Mouse (Mus musculus) adrenal gland, postnatal 36 days (tissue): ENCODE measurements around the gene Ccdc154. TPM values are rescaled to one million over a fixed set of nuclear protein-coding genes. Genes with fewer than 3 reads are reported as not detected.
"Not testable (repeated sequence)": the region's sequence is repeated elsewhere in the genome, so short reads cannot be mapped to it uniquely, and the experiment has no call there.

ENCODE experiments used
- DNase-seq, 2 experiments: peaks; one replicate each; pipeline ENCODE4 v3.0.0; 2021; ENCODE audit warnings: mixed read lengths in 1 of 2
- long read RNA-seq, 2 experiments: library from polyadenylated mRNA; stranded (forward); transcript quantifications; one replicate each; pipeline ENCODE4 v2.0.0; 2021; ENCODE audit warnings: borderline sequencing depth in 2 of 2
- total RNA-seq, 2 experiments: library from RNA; stranded (reverse); gene quantifications; 2 replicates each; pipeline ENCODE4 v1.2.3; 2021

The Ccdc154 gene
- total RNA-seq: not detected
- long read RNA-seq, experiment 1: 0 reads
- long read RNA-seq, experiment 2: 0 reads

- no peak for DNase-seq
These were observed at the start of gene Ccdc154 for GRCm38 (mm10) chr17:25162161-25162560. Ccdc154 (plus strand) TSS chr17:25162461.

DNA sequence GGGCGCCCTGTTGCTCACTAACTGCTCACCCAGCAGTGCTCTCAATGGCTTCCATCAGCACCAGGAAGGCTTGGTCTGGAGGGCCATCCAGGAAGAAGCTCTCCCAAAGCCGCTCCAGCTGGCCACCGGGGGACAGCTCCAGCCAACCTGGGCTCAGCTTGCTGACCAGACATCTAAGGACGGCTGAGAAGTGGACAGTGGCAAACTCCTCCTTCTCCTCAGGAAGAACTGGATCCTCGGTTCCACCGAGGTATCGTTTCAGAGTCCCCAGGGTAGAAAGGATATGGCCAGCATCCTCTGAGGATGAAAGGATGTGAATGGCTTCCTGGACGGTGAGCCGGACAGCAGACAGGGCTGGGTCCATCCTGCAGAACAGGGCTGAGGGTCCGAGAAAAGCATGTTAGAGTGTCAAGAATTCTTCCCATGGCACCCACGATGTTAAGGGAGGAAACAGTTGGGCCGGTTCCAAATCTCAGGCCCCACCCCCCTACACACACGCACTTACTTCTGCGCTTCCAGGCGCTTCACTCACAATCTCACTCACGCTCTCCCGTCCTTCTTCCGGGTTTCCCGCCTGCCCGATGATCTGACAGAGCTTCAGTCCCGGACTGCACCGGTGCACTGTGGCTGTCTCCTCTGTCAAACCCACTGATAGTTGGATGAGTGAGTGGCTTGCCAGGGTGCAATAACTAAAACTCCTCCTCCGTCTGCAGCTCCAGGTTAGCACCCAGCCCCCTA is 47.2 kb upstream of the Ccdc154 start:
- no peak for DNase-seq

- DNase-seq: peak; percentile 96 to 97
These were observed 46.4 kb upstream of the Ccdc154 start, which contains the start of gene Telo2 for GRCm38 (mm10) chr17:25115664-25116432. Telo2 (minus strand) TSS chr17:25115967.

DNA sequence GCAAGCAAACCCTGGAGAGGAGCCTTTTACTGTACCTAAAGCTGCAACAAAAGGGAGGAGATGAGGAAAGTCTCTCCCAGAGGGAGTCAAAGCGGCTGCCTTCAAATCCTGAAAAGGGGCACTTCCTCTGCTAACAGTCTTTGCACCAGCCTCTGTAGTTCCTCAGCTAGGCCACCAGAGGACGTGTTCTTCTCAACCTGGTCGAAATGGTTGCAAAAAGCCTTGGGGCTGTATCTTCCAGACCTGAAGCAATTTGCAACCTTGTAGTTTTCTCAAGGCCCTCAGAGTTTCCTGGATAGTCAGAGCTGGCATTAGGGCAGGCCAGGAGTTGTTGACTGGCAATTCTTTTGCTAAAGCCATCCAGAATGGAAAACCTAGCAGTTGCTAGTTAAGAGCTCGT is 45.0 kb upstream of the Ccdc154 start:
- DNase-seq: peak; percentile 52 to 66

- DNase-seq: no peak
These were observed 41.9 kb upstream of the Ccdc154 start, which contains the start of gene Ptx4 for GRCm38 (mm10) chr17:25120406-25120805. Ptx4 (plus strand) TSS chr17:25120760.

GRCm38 (mm10) chr17:25123979-25124378 is 38.3 kb upstream of the Ccdc154 start:
- DNase-seq: peak in 1 of 2 experiments; percentile 16

DNA sequence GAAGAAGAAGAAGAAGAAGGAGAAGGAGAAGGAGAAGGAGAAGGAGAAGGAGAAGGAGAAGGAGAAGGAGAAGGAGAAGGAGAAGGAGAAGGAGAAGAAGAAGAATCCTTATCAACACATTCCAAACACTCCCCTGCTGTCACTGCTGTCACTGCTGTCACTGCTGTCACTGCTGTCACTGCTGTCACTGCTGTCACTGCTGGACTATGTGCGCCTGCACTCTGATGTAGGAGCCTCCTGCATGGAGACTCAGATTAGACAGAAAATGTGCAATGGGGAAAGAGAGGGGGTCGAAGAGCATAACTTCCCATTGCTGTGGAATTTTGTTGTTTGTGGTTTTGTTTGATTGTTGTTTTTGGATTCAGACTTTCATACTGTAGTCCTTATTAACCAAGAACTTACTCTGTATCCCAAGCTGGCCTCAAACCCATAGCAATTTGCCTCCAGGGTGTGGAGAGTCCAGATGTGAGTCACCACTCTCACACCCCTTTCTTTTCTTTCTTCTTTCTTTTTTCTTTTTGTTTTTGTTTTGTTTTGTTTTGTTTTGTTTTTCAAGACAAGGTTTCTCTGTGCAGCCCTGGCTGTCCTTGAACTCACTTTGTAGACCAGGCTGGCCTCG is 36.7 kb upstream of the Ccdc154 start:
- DNase-seq: not testable (repeated sequence)

GRCm38 (mm10) chr17:25127079-25127478 is 35.2 kb upstream of the Ccdc154 start:
- peak; percentile 61 to 65 for DNase-seq

GRCm38 (mm10) chr17:25127681-25128080 is 34.6 kb upstream of the Ccdc154 start:
- peak in 1 of 2 experiments; percentile 23 for DNase-seq

- DNase-seq: no peak
These were observed 32.2 kb upstream of the Ccdc154 start for GRCm38 (mm10) chr17:25130060-25130459.

GRCm38 (mm10) chr17:25133275-25133698 is 29.0 kb upstream of the Ccdc154 start, which contains the start of gene Clcn7:
Clcn7 (plus strand) TSS chr17:25133391.
- peak; percentile 95 for DNase-seq

DNA sequence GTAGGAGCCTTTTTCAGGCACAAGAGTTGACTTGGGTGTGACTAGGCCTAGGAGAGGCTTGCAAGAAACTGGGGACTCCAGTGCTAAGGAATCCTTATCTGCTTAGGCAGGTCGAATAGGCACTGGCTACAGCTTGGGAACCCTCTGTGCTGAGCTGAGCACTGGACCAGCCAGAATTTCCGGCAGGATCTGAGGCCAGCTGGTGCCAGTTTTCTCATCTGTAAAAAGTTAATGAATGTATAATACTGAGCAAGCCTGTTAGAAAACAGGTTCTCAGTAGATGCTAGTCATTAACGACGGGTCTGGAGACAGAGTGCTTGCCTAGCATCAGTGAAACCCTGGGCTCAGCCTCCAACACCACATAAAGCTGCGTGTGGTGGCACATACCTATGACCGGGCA is 26.6 kb upstream of the Ccdc154 start:
- DNase-seq: no peak

DNA sequence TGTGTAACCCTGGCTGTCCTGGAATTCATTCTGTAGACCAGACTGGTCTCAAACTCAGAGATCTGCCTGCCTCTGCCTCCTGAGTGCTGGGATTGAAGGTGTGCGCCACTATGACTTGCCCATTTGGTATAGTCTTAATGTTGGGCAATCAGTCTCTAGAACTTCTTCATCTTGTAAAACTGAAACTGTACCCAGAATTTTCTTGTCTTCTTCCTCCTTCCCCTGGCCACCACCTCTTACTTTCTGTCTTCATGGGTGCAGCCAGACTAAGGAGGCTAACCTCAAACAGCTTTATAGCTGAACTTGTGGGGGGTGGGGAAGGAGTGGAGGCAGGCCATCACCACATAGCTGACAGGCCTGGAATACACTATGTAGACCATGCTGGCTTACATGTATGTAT is 23.5 kb upstream of the Ccdc154 start:
- DNase-seq: no peak

DNA sequence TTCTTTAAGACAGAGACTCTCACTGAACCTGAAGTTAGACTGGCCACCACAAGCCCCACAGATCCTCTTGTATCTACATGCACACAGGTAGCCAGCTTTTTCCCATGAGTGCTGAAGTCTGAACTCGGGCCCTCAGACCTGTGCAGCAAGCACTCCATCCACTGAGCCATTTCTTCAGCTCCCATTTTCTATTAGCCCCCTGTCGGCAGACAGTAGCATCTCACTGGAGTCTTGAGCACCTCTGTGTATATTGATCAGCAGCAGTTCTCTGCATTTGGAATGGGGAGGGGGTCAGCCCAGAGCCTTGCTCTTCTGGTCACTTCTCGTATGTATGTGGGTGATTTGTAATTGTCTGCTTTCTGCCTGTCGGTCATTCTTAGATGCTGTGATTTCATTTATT is 22.3 kb upstream of the Ccdc154 start:
- no peak for DNase-seq

GRCm38 (mm10) chr17:25163387-25163786 is 1.1 kb downstream of the Ccdc154 start:
- DNase-seq: no peak

GRCm38 (mm10) chr17:25164770-25165169 is 2.5 kb downstream of the Ccdc154 start:
- no peak for DNase-seq

- no peak for DNase-seq
These were observed 3.9 kb downstream of the Ccdc154 start for GRCm38 (mm10) chr17:25165970-25166671.

GRCm38 (mm10) chr17:25169706-25170105 is 7.4 kb downstream of the Ccdc154 start:
- no peak for DNase-seq

DNA sequence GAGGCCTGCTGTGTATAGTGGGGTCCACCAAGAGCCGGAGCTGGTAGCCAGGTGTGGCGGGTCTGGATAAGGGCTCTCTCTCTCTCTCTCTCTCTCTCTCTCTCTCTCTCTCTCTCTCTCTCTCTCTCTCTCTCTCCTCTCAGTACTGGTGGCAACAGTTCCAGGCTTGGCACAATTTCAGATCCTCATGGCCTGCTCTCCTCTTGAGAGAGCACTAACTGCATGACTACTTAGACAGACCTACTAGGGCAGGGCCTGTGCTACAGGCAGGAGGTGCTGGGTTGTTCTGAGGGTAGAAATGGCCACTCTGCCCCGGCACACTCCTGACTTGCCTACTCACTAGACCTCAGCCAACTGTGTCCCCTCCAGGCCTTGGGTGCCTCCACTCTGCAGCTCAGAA is 10.3 kb downstream of the Ccdc154 start:
- no peak for DNase-seq

DNA sequence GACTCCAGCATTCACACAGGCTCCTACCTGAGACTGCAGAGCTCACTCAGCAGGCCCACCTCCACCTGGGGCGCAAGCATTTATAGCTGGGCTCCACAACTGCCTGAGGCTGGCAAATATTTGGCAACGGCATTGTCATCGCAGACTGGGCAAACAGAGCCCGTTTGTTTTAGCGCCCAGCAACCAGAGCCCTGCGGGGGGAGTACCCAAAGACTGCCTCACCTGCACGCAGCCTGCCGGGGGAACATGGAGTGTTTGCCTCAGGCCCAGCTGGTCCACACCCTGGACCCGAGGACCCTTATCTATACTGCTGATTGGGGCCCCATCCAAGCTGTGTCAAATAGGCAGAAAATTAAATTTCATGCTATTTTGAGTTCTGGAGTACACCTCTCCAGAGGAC is 13.2 kb downstream of the Ccdc154 start, which contains the start of gene Gm38655:
Gene Gm38655 (minus strand): TSS at position 61 of the 400 bp plus-strand sequence.
- DNase-seq: no peak

GRCm38 (mm10) chr17:25183232-25183631 is 21.0 kb downstream of the Ccdc154 start:
- no peak for DNase-seq
